Mouse (Mus musculus) intestine, postnatal 0 days (tissue): ENCODE data around the gene Dner. TPM values are rescaled to one million over a fixed set of nuclear protein-coding genes. Genes with fewer than 3 reads are reported as not detected.

ENCODE experiments used
- ATAC-seq: fragments of 200-750 bp; cut with Nextera tagmentation; 2 replicates; pipeline ENCODE4 v1.8.0; 2017; ENCODE audit warnings: mild to moderate bottlenecking, moderate TSS enrichment, moderate library complexity
- H3K27ac ChIP-seq: fragments of 300-500 bp; sonication (generic); 2 replicates; pipeline ENCODE4 v1.5.1; 2014; ENCODE audit warnings: mild to moderate bottlenecking, low read depth, low read length, moderate library complexity
- H3K27me3 ChIP-seq: fragments of 300-500 bp; sonication (generic); replicated peaks from 2 replicates; pipeline ENCODE4 v1.6.1; 2014; ENCODE audit warnings: low read length, mixed read lengths; ENCODE audit not compliant: control insufficient read depth, insufficient read depth
- H3K36me3 ChIP-seq: fragments of 300-500 bp; sonication (generic); 2 replicates; pipeline ENCODE4 v1.6.1; 2014; ENCODE audit warnings: mild to moderate bottlenecking, moderate library complexity; ENCODE audit not compliant: control insufficient read depth, insufficient read depth
- H3K4me1 ChIP-seq: fragments of 300-500 bp; sonication (generic); replicated peaks from 2 replicates; pipeline ENCODE4 v1.6.1; 2014; ENCODE audit warnings: antibody characterized with exemption, low read length, mixed read lengths; ENCODE audit not compliant: control insufficient read depth, insufficient read depth
- H3K4me2 ChIP-seq: fragments of 300-500 bp; sonication (generic); replicated peaks from 2 replicates; pipeline ENCODE4 v1.6.1; 2014; ENCODE audit warnings: low read depth, mild to moderate bottlenecking, moderate library complexity
- H3K4me3 ChIP-seq: fragments of 300-500 bp; sonication (generic); 2 replicates; pipeline ENCODE4 v1.5.1; 2014; ENCODE audit warnings: low read depth, low read length
- H3K9ac ChIP-seq: fragments of 300-500 bp; sonication (generic); 2 replicates; pipeline ENCODE4 v1.6.1; 2014; ENCODE audit warnings: mild to moderate bottlenecking, low read depth, low read length
- H3K9me3 ChIP-seq: fragments of 300-500 bp; sonication (generic); 2 replicates; pipeline ENCODE4 v1.6.1; 2016; ENCODE audit warnings: mixed run types; ENCODE audit not compliant: control insufficient read depth
- CTCF ChIP-seq: sonication (generic); IDR thresholded peaks from 2 replicates; pipeline ENCODE4 v1.5.1; 2016; ENCODE audit warnings: low read depth, mild to moderate bottlenecking, control low read depth, antibody characterized with exemption, moderate library complexity
- WGBS: fragments of 180-500 bp; shearing (Covaris S2); extraction: QIAGEN DNeasy Blood & Tissue Kit; methylation state at CpG from one replicate; pipeline ENCODE4 v1.1.7; 2014; 5-methylcytosine and 5-hydroxymethylcytosine counted together
- polyA plus RNA-seq: library from polyadenylated mRNA; unstranded; fragments of >200 nt; fragmentation: Nextera tagmentation; extraction: Ambion mirVana; gene quantifications from 2 replicates; pipeline ENCODE4 v1.2.1, GENCODE M21; 2015

Dner gene
- polyA plus RNA-seq, 1 experiment from 2014 or later: 2.1 TPM

DNA sequence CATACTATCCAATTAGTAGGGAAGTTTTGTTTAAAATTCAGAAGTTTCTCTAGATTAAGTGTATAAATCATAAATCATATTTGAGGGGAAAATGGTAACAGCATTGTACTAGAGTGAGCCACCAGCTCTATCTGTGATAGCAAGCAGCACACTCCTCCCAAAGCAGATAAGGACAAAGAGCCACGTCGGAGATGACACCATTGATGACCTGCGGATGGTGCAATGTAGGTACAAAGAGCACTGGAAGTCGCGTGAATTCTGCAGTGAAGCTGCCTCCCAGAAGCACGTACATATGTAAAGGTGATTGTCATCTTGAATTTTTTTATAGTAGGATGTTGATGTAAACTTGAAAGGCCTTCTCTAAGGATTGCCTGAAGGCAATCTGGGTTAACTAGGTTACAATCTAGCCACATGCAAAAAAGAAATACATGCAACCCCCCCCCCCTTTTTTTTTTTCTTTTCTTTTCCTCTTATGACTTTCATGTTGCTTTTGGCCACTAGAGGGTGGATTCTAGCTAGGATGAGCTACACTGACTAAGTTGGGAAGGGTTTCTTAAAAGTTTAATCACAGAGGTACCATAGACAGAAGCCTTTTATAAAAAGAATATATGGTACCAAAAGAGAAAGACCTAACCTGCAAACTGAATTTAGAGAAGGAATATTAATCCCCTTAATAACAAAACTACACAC lies 262.6 kb downstream of the Dner start:
- peak; percentile 45 for TF ChIP-seq CTCF
- 63% methylated on average over 6 of the region's 6 CpGs for WGBS

GRCm38 (mm10) chr1:84432311-84432710 lies 263.7 kb downstream of the Dner start:
- no peak for ATAC-seq
- WGBS: 63% methylated on average over 1 of the region's 1 CpGs
- no peaks in the 10 kb centered on the region for H3K36me3 ChIP-seq
- H3K9me3 ChIP-seq: no peaks in the 10 kb centered on the region
- no peaks in the 10 kb centered on the region for H3K27me3 ChIP-seq
- no peak overlapping the region for H3K27ac ChIP-seq
- no peak overlapping the region for H3K4me3 ChIP-seq
- no peaks in the 10 kb centered on the region for H3K4me1 ChIP-seq
- no peak for TF ChIP-seq CTCF
- H3K9ac ChIP-seq: no peak overlapping the region
- H3K4me2 ChIP-seq: no peak overlapping the region

More for the DNA sequence above, 262.6 kb downstream of the Dner start:
- no peak overlapping the region for H3K4me3 ChIP-seq
- no peaks in the 10 kb centered on the region for H3K36me3 ChIP-seq
- H3K4me2 ChIP-seq: no peak overlapping the region
- no peak overlapping the region for H3K27ac ChIP-seq
- no peaks in the 10 kb centered on the region for H3K4me1 ChIP-seq
- no peaks in the 10 kb centered on the region for H3K27me3 ChIP-seq
- H3K9ac ChIP-seq: no peak overlapping the region
- ATAC-seq: no peak
- no peaks in the 10 kb centered on the region for H3K9me3 ChIP-seq

GRCm38 (mm10) chr1:84428331-84428730 lies 267.7 kb downstream of the Dner start:
- Histone ChIP-seq H3K36me3 (no peaks in the 10 kb centered on the region), H3K9ac (no peak overlapping the region), H3K27ac (no peak overlapping the region), H3K27me3 (no peaks in the 10 kb centered on the region), H3K4me3 (no peak overlapping the region), H3K4me2 (no peak overlapping the region), H3K9me3 (no peaks in the 10 kb centered on the region), H3K4me1 (no peaks in the 10 kb centered on the region)
- ATAC-seq: no peak
- no peak for TF ChIP-seq CTCF
- 68% methylated on average over 1 of the region's 1 CpGs for WGBS

- Histone ChIP-seq H3K9ac (no peak overlapping the region), H3K4me3 (no peak overlapping the region), H3K9me3 (no peaks in the 10 kb centered on the region), H3K4me2 (no peak overlapping the region), H3K27me3 (no peaks in the 10 kb centered on the region), H3K36me3 (no peaks in the 10 kb centered on the region), H3K4me1 (no peaks in the 10 kb centered on the region), H3K27ac (no peak overlapping the region)
- WGBS: 74% methylated on average over 11 of the region's 11 CpGs
- no peak for TF ChIP-seq CTCF
- ATAC-seq: no peak
Measured at GRCm38 (mm10) chr1:84427757-84428156, 268.3 kb downstream of the Dner start.

DNA sequence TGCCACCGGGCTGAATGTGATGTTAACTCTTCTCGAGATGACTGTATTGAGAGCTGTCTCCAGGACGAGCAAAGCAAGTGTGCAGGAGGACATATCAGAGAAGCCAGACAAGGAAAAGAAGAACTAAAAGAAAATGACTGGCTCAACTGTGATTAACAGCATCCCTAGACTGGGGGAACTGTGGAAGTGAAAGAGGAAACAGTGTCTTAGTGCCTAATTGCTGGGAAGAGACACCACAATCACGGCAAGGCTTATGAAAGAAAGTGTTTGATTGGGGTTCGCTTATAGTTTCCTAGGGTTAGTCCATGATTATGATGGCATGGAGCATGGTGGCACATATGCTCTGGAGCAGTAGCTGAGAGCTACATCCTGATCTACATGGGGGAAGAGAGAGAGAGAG lies 269.3 kb downstream of the Dner start:
- H3K27ac ChIP-seq: no peak overlapping the region
- no peaks in the 10 kb centered on the region for H3K27me3 ChIP-seq
- ATAC-seq: no peak
- WGBS: 83% methylated on average over 5 of the region's 5 CpGs
- no peaks in the 10 kb centered on the region for H3K4me1 ChIP-seq
- H3K4me3 ChIP-seq: no peak overlapping the region
- TF ChIP-seq CTCF: no peak
- H3K9me3 ChIP-seq: no peaks in the 10 kb centered on the region
- H3K9ac ChIP-seq: no peak overlapping the region
- no peaks in the 10 kb centered on the region for H3K36me3 ChIP-seq
- no peak overlapping the region for H3K4me2 ChIP-seq

GRCm38 (mm10) chr1:84422881-84423280 lies 273.1 kb downstream of the Dner start:
- H3K36me3 ChIP-seq: no peaks in the 10 kb centered on the region
- H3K4me1 ChIP-seq: no peaks in the 10 kb centered on the region
- H3K9me3 ChIP-seq: no peaks in the 10 kb centered on the region
- H3K27ac ChIP-seq: no peak overlapping the region
- no peak for ATAC-seq
- no peak overlapping the region for H3K9ac ChIP-seq
- no peaks in the 10 kb centered on the region for H3K27me3 ChIP-seq
- H3K4me2 ChIP-seq: no peak overlapping the region
- WGBS: 79% methylated on average over 2 of the region's 2 CpGs
- no peak for TF ChIP-seq CTCF
- no peak overlapping the region for H3K4me3 ChIP-seq

DNA sequence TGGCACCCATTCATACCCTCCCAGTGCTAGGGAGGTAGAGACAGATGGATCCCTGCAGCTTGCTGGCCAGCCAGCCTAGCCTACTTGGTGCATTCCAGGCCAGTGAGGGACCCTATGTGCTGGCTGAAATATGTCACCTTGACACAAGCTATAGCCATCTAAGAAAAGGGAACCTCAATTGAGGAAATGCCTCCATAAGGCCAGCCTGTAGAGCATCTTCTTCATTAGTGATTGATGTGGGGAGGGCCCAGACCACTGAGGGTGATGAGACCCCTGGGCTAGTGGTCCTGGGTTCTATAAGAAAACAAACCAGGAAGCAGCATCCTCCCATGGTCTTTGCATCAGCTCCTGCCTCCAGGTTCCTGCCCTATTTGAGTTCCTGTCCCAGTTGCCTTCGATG lies 274.2 kb downstream of the Dner start:
- H3K27me3 ChIP-seq: no peaks in the 10 kb centered on the region
- H3K4me1 ChIP-seq: no peaks in the 10 kb centered on the region
- H3K4me3 ChIP-seq: no peak overlapping the region
- H3K4me2 ChIP-seq: no peak overlapping the region
- H3K9ac ChIP-seq: no peak overlapping the region
- H3K36me3 ChIP-seq: no peaks in the 10 kb centered on the region
- no peak for TF ChIP-seq CTCF
- ATAC-seq: no peak
- no peak overlapping the region for H3K27ac ChIP-seq
- WGBS: 77% methylated on average over 1 of the region's 1 CpGs
- no peaks in the 10 kb centered on the region for H3K9me3 ChIP-seq
